Mouse (Mus musculus) midbrain, embryonic 14.5 days (tissue): ENCODE results near the gene Nppa. TPM values are rescaled to one million over a fixed set of nuclear protein-coding genes. Genes with fewer than 3 reads are reported as not detected.
"Not testable (repeated sequence)": the region's sequence is repeated elsewhere in the genome, so short reads cannot be mapped to it uniquely, and the experiment has no call there.

Source experiments
- ATAC-seq: fragments of 200-750 bp; cut with Nextera tagmentation; 2 replicates; pipeline ENCODE4 v1.8.0; 2017; ENCODE audit warnings: moderate number of reproducible peaks, moderate library complexity; ENCODE audit not compliant: low FRiP score, low TSS enrichment
- DNase-seq: peaks from one replicate; pipeline ENCODE4 v3.0.0-alpha.2; 2015
- H3K27ac ChIP-seq: fragments of 300-500 bp; sonication (generic); replicated peaks from 2 replicates; pipeline ENCODE4 v1.5.1; 2014; ENCODE audit warnings: mild to moderate bottlenecking, low read depth, low read length, moderate library complexity
- H3K27me3 ChIP-seq: fragments of 300-500 bp; sonication (generic); 2 replicates; pipeline ENCODE4 v1.6.1; 2014; ENCODE audit warnings: low read length, control low read depth, mixed read lengths; ENCODE audit not compliant: control insufficient read depth, insufficient read depth
- H3K36me3 ChIP-seq: fragments of 300-500 bp; sonication (generic); 2 replicates; pipeline ENCODE4 v1.6.1; 2014; ENCODE audit warnings: low read length, control low read depth; ENCODE audit not compliant: control insufficient read depth, insufficient read depth
- H3K4me1 ChIP-seq: fragments of 300-500 bp; sonication (generic); 2 replicates; pipeline ENCODE4 v1.6.1; 2014; ENCODE audit warnings: mild to moderate bottlenecking, antibody characterized with exemption, low read length, control low read depth; ENCODE audit not compliant: control insufficient read depth, insufficient read depth
- H3K4me2 ChIP-seq: fragments of 300-500 bp; sonication (generic); 2 replicates; pipeline ENCODE4 v1.6.1; 2014; ENCODE audit warnings: mild to moderate bottlenecking, low read length, moderate library complexity
- H3K4me3 ChIP-seq: fragments of 300-500 bp; sonication (generic); replicated peaks from 2 replicates; pipeline ENCODE4 v1.5.1; 2014; ENCODE audit warnings: low read depth, low read length
- H3K9ac ChIP-seq: fragments of 300-500 bp; sonication (generic); replicated peaks from 2 replicates; pipeline ENCODE4 v1.6.1; 2014; ENCODE audit warnings: mild to moderate bottlenecking, low read length, moderate library complexity
- H3K9me3 ChIP-seq: fragments of 300-500 bp; sonication (generic); 2 replicates; pipeline ENCODE4 v1.6.1; 2016; ENCODE audit warnings: low read length, control low read depth, mixed read lengths; ENCODE audit not compliant: control insufficient read depth
- WGBS: fragments of 180-500 bp; shearing (Covaris S2); extraction: QIAGEN DNeasy Blood & Tissue Kit; methylation state at CpG from one replicate; pipeline ENCODE4 v1.1.7; 2014; 5-methylcytosine and 5-hydroxymethylcytosine counted together
- polyA plus RNA-seq: library from polyadenylated mRNA; unstranded; fragments of >200 nt; fragmentation: Nextera tagmentation; extraction: Ambion mirVana; gene quantifications from 2 replicates; pipeline ENCODE4 v1.2.1, GENCODE M21; 2014

The Nppa gene
- polyA plus RNA-seq, 1 experiment from 2014 or later, result 2.9 TPM

- peaks cover 47% of the 10 kb centered on the region for H3K4me1 ChIP-seq
- no peaks in the 10 kb centered on the region for H3K27me3 ChIP-seq
- DNase-seq, result no peak
- 64% methylated on average over 15 of the region's 15 CpGs for WGBS
- peak overlapping the region; percentile 91 for H3K27ac ChIP-seq
- H3K9me3 ChIP-seq, result no peaks in the 10 kb centered on the region
- peak overlapping the region; percentile 94 for H3K4me2 ChIP-seq
- no peak for ATAC-seq
- H3K9ac ChIP-seq, result peak overlapping the region; percentile 64; the same call in 1 of the 2 replicates
- H3K36me3 ChIP-seq, result peaks cover 28% of the 10 kb centered on the region
- peak overlapping the region; percentile 91 for H3K4me3 ChIP-seq
Observed at GRCm38 (mm10) chr4:148040029-148040830, 39.7 kb downstream of the Nppa start.

DNA sequence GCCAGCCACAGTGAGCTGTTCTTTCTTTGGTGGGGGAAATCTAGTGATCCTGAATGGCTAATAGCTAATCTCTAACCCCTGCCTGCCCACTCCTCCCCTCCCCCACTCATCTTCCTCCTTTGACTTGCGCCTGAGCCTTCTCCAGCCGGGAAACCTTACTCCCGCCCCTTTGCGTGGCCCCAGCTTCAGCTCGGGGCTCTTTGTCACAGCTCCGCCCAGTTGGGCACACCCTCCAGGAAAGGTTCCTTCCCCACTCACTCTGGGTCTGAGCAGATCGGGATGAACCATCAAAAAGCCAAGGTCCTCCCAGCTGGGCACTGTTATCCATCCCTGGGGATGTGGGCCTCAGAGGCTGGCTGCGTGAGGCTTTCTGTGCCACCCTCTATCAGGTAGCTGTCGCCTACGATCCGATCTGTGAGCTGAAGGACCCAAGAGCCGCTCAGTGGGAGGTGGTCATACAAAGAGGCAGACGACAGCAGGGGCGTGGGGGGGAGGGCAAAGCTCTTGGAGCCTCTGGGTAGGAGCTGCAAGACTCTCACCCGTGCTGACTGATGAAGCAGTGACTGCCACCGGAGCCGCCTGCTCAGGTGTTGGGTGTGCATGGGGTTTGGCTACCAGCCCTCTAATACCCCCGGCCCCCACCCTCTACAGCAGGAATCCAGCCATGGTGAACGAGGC lies 40.5 kb downstream of the Nppa start:
- peak; percentile 17; the same call in 1 of the 2 replicates for ATAC-seq
- under 1% methylated on average over 19 of the region's 19 CpGs for WGBS
- peaks cover 51% of the 10 kb centered on the region for H3K4me1 ChIP-seq

DNA sequence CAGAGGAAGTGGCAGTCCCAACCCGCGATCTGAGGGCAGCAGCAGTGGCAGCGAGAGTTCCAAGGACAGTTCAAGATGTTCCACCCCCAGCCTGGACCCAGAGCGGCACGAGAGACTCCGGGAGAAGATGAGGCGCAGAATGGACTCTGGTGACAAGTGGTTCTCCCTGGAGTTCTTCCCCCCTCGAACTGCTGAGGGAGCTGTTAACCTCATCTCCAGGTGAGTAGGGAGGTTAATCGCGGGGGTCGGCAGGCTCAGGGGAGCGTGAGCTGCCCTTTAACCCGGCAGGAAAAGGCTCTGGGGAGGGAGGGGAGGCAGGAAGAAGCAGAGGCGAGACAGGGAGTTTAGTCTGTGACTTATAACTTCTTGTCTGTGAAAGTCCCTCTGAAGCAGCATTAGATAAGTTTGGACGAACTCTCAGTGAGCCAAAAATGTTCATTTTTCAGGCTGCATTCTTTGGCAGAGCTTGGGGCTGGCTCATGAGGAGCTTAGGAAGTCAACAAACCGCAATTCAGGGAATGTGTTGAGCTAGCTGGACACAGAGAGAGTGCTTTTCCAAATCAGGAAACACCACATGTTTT lies 41.2 kb downstream of the Nppa start:
- Histone ChIP-seq H3K4me2 (peak overlapping the region; percentile 94), H3K27me3 (no peaks in the 10 kb centered on the region), H3K9ac (peak overlapping the region; percentile 62), H3K4me3 (peak overlapping the region; percentile 46), H3K27ac (peak overlapping the region; percentile 91), H3K9me3 (no peaks in the 10 kb centered on the region), H3K36me3 (peaks cover 25% of the 10 kb centered on the region), H3K4me1 (peaks cover 51% of the 10 kb centered on the region)
- WGBS, result 6% methylated on average over 16 of the region's 16 CpGs
- ATAC-seq (no peak), DNase-seq (peak; percentile 13)

More for the DNA sequence above, 40.5 kb downstream of the Nppa start:
- Histone ChIP-seq H3K4me3 (peak overlapping the region; percentile 46), H3K27me3 (no peaks in the 10 kb centered on the region), H3K9ac (peak overlapping the region; percentile 62), H3K4me2 (peak overlapping the region; percentile 94), H3K27ac (peak overlapping the region; percentile 91), H3K36me3 (peaks cover 31% of the 10 kb centered on the region), H3K9me3 (no peaks in the 10 kb centered on the region)
- peak; percentile 81 for DNase-seq

DNA sequence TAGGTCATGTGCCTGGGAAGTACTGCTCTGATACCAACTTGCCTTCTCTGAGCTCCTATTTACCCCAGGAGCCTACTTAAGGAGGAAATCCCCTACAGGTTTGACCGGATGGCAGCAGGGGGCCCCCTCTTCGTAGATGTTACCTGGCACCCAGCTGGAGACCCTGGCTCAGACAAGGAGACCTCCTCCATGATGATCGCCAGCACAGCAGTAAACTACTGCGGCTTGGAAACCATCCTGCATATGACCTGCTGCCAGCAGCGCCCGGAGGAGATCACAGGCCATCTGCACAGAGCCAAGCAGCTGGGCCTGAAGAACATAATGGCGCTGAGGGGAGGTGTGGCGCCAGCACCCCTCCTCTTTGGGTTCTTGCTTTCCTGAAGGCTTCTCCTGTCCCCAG lies 42.8 kb downstream of the Nppa start:
- peaks cover 42% of the 10 kb centered on the region for H3K4me1 ChIP-seq
- ATAC-seq, H3K4me3 ChIP-seq, H3K27me3 ChIP-seq, H3K9ac ChIP-seq, H3K4me2 ChIP-seq, DNase-seq, H3K9me3 ChIP-seq, H3K27ac ChIP-seq: not testable (repeated sequence)
- peaks cover 35% of the 10 kb centered on the region for H3K36me3 ChIP-seq
- WGBS, result 85% methylated on average over 6 of the region's 8 CpGs

- Histone ChIP-seq H3K27me3 (no peaks in the 10 kb centered on the region), H3K9me3 (no peaks in the 10 kb centered on the region), H3K36me3 (peaks cover 42% of the 10 kb centered on the region), H3K4me3 (no peak overlapping the region), H3K4me1 (peaks cover 42% of the 10 kb centered on the region), H3K9ac (no peak overlapping the region), H3K27ac (no peak overlapping the region), H3K4me2 (no peak overlapping the region)
- no peak for ATAC-seq
- WGBS, result 94% methylated on average over 2 of the region's 2 CpGs
- DNase-seq, result no peak
Observed at GRCm38 (mm10) chr4:148044113-148044512, 43.6 kb downstream of the Nppa start.

- no peak for ATAC-seq
- no peak overlapping the region for H3K4me3 ChIP-seq
- H3K36me3 ChIP-seq, result peaks cover 64% of the 10 kb centered on the region
- whole genome bisulfite sequencing, result 45% methylated on average over 4 of the region's 4 CpGs
- no peaks in the 10 kb centered on the region for H3K9me3 ChIP-seq
- H3K4me2 ChIP-seq, result no peak overlapping the region
- DNase-seq, result no peak
- no peak overlapping the region for H3K9ac ChIP-seq
- no peak overlapping the region for H3K27ac ChIP-seq
- peaks cover 21% of the 10 kb centered on the region for H3K4me1 ChIP-seq
- H3K27me3 ChIP-seq, result no peaks in the 10 kb centered on the region
Observed at GRCm38 (mm10) chr4:148046450-148047031, 46.0 kb downstream of the Nppa start.

GRCm38 (mm10) chr4:148050396-148050914 lies 49.9 kb downstream of the Nppa start:
- H3K4me3 ChIP-seq, H3K4me1 ChIP-seq, ATAC-seq, H3K9me3 ChIP-seq, H3K4me2 ChIP-seq, H3K27ac ChIP-seq, H3K27me3 ChIP-seq, H3K9ac ChIP-seq, DNase-seq: not testable (repeated sequence)
- peaks cover 83% of the 10 kb centered on the region for H3K36me3 ChIP-seq
- 95% methylated on average over 3 of the region's 3 CpGs for WGBS

DNA sequence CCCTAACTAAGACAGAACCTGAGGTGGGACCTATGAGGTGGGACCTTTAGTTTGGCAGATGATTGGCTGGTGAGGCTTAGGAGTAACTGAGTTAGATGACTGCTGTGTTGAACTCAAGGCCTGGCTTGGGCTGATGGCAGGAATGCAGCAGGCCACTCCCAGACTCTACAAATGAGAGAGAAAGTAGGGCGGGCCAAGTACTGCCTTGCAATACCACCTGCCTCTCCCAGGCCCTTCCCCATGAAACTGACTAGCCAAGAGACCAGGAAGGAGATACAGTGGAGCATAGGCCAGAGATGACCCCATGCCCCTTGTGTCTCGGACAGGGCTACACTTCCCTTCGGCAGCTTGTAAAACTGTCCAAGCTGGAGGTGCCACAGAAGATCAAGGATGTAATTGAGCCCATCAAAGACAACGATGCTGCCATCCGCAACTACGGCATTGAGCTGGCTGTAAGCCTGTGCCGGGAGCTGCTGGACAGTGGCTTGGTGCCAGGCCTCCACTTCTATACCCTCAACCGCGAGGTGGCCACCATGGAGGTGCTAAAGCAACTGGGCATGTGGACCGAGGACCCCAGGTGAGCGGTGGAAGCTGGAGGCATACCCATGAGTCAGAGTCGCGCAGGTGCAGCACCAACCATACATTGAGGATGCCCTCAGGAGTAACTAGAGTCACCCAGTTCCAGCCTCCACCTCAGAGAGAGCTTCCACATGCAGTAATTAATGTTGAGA lies 50.7 kb downstream of the Nppa start:
- no peak overlapping the region for H3K4me3 ChIP-seq
- H3K4me1 ChIP-seq, result no peaks in the 10 kb centered on the region
- no peak overlapping the region for H3K9ac ChIP-seq
- H3K4me2 ChIP-seq, result no peak overlapping the region
- no peaks in the 10 kb centered on the region for H3K9me3 ChIP-seq
- peaks cover 85% of the 10 kb centered on the region for H3K36me3 ChIP-seq
- 98% methylated on average over 13 of the region's 13 CpGs for WGBS
- ATAC-seq (no peak), DNase-seq (no peak)
- no peak overlapping the region for H3K27ac ChIP-seq
- no peaks in the 10 kb centered on the region for H3K27me3 ChIP-seq
